Mouse (Mus musculus) liver, embryonic 16.5 days (tissue): Measurements from ENCODE around the gene Tmem74b. TPM values are rescaled to one million over a fixed set of nuclear protein-coding genes. Genes with fewer than 3 reads are reported as not detected.

ENCODE experiments used
- ATAC-seq: fragments of 200-750 bp; cut with Nextera tagmentation; 2 replicates; pipeline ENCODE4 v1.8.0; 2017; ENCODE audit warnings: low read depth, mild to moderate bottlenecking, moderate number of reproducible peaks, moderate library complexity
- H3K27ac ChIP-seq: fragments of 300-500 bp; sonication (generic); 2 replicates; pipeline ENCODE4 v1.5.1; 2014; ENCODE audit warnings: mild to moderate bottlenecking, low read length
- H3K27me3 ChIP-seq: fragments of 300-500 bp; sonication (generic); 2 replicates; pipeline ENCODE4 v1.6.1; 2014; ENCODE audit warnings: low read depth, low read length, mixed read lengths; ENCODE audit not compliant: control insufficient read depth, insufficient read depth
- H3K36me3 ChIP-seq: fragments of 300-500 bp; sonication (generic); 2 replicates; pipeline ENCODE4 v1.6.1; 2014; ENCODE audit warnings: mild to moderate bottlenecking; ENCODE audit not compliant: control insufficient read depth, insufficient read depth
- H3K4me1 ChIP-seq: fragments of 300-500 bp; sonication (generic); 2 replicates; pipeline ENCODE4 v1.6.1; 2014; ENCODE audit warnings: low read depth, low read length, mixed read lengths; ENCODE audit not compliant: control insufficient read depth
- H3K4me2 ChIP-seq: fragments of 300-500 bp; sonication (generic); 2 replicates; pipeline ENCODE4 v1.6.1; 2014; ENCODE audit warnings: low read depth, low read length, mixed read lengths
- H3K4me3 ChIP-seq: fragments of 300-500 bp; sonication (generic); 2 replicates; pipeline ENCODE4 v1.5.1; 2014; ENCODE audit warnings: low read depth, mild to moderate bottlenecking, low read length
- H3K9ac ChIP-seq: fragments of 300-500 bp; sonication (generic); 2 replicates; pipeline ENCODE4 v1.6.1; 2014; ENCODE audit warnings: low read depth, low read length
- H3K9me3 ChIP-seq: fragments of 300-500 bp; sonication (generic); replicated peaks from 2 replicates; pipeline ENCODE4 v1.6.1; 2016; ENCODE audit warnings: low read length; ENCODE audit not compliant: control insufficient read depth
- WGBS: fragments of 180-500 bp; shearing (Covaris S2); extraction: QIAGEN DNeasy Blood & Tissue Kit; methylation state at CpG from one replicate; pipeline ENCODE4 v1.1.7; 2014; ENCODE audit not compliant: insufficient replicate concordance; 5-methylcytosine and 5-hydroxymethylcytosine counted together
- polyA plus RNA-seq: library from polyadenylated mRNA; unstranded; fragments of >200 nt; fragmentation: Nextera tagmentation; extraction: Ambion mirVana; gene quantifications from 2 replicates; pipeline ENCODE4 v1.2.1, GENCODE M21; 2015

Tmem74b gene
- polyA plus RNA-seq, 1 experiment from 2014 or later = not detected

- Histone ChIP-seq H3K27me3 (no peaks in the 10 kb centered on the region), H3K4me1 (peaks cover 66% of the 10 kb centered on the region)
These were observed 37.3 kb downstream of the Tmem74b start for GRCm38 (mm10) chr2:151739081-151739480.

GRCm38 (mm10) chr2:151739505-151739904 is 37.7 kb downstream of the Tmem74b start:
- ATAC-seq = peak; percentile 30
- Histone ChIP-seq H3K9me3 (no peaks in the 10 kb centered on the region), H3K36me3 (peaks cover 8% of the 10 kb centered on the region), H3K9ac (peak overlapping the region; percentile 86), H3K4me2 (peak overlapping the region; percentile 77), H3K27ac (peak overlapping the region; percentile 96), H3K4me3 (peak overlapping the region; percentile 93), H3K4me1 (peaks cover 70% of the 10 kb centered on the region), H3K27me3 (no peaks in the 10 kb centered on the region)
- WGBS = 48% methylated on average over 7 of the region's 7 CpGs

More at GRCm38 (mm10) chr2:151739081-151739480, 37.3 kb downstream of the Tmem74b start:
- no peak for ATAC-seq
- H3K27ac ChIP-seq = peak overlapping the region; percentile 96
- WGBS = 48% methylated on average over 3 of the region's 3 CpGs
- peaks cover 12% of the 10 kb centered on the region for H3K36me3 ChIP-seq
- H3K9me3 ChIP-seq = no peaks in the 10 kb centered on the region
- peak overlapping the region; percentile 86 for H3K9ac ChIP-seq
- H3K4me2 ChIP-seq = peak overlapping the region; percentile 77
- H3K4me3 ChIP-seq = peak overlapping the region; percentile 93

- peak; percentile 72 for ATAC-seq
- under 1% methylated on average over 61 of the region's 61 CpGs for WGBS
- no peaks in the 10 kb centered on the region for H3K27me3 ChIP-seq
- H3K4me1 ChIP-seq = peaks cover 70% of the 10 kb centered on the region
- H3K27ac ChIP-seq = peak overlapping the region; percentile 96
- peak overlapping the region; percentile 93 for H3K4me3 ChIP-seq
- peak overlapping the region; percentile 86 for H3K9ac ChIP-seq
- H3K4me2 ChIP-seq = peak overlapping the region; percentile 77
- H3K36me3 ChIP-seq = no peaks in the 10 kb centered on the region
- H3K9me3 ChIP-seq = no peaks in the 10 kb centered on the region
These were observed 39.1 kb downstream of the Tmem74b start for GRCm38 (mm10) chr2:151740741-151741526.

- whole genome bisulfite sequencing = 52% methylated on average over 1 of the region's 1 CpGs
- Histone ChIP-seq H3K27ac (peak overlapping the region; percentile 96), H3K9ac (peak overlapping the region; percentile 86; the same call in 1 of the 2 replicates)
These were observed 40.3 kb downstream of the Tmem74b start for GRCm38 (mm10) chr2:151742084-151742483.

GRCm38 (mm10) chr2:151742850-151743679 is 41.3 kb downstream of the Tmem74b start:
- peak overlapping the region; percentile 96 for H3K27ac ChIP-seq

More at GRCm38 (mm10) chr2:151742084-151742483, 40.3 kb downstream of the Tmem74b start:
- Histone ChIP-seq H3K36me3 (no peaks in the 10 kb centered on the region), H3K27me3 (no peaks in the 10 kb centered on the region; the same call in 1 of the 2 replicates), H3K9me3 (no peaks in the 10 kb centered on the region), H3K4me2 (peak overlapping the region; percentile 77), H3K4me3 (no peak overlapping the region), H3K4me1 (peaks cover 61% of the 10 kb centered on the region)
- ATAC-seq = peak; percentile 18; the same call in 1 of the 2 replicates

GRCm38 (mm10) chr2:151743845-151744244 is 42.0 kb downstream of the Tmem74b start, which contains the start of gene Psmf1:
Gene Psmf1, minus strand, starts transcription at chr2:151744186.
- peak within 1 kb of the TSS; percentile 51 for H3K4me2 ChIP-seq
- no peak for ATAC-seq
- H3K4me3 ChIP-seq = peak within 1 kb of the TSS; percentile 7; the same call in 1 of the 2 replicates
- H3K4me1 ChIP-seq = peaks cover 45% of the 10 kb centered on the region
- no peaks in the 10 kb centered on the region for H3K9me3 ChIP-seq
- peak within 1 kb of the TSS; percentile 96 for H3K27ac ChIP-seq
- H3K9ac ChIP-seq = peak within 1 kb of the TSS; percentile 40
- no peaks in the 10 kb centered on the region; the same call in 1 of the 2 replicates for H3K27me3 ChIP-seq
- no peaks in the 10 kb centered on the region for H3K36me3 ChIP-seq

More at GRCm38 (mm10) chr2:151742850-151743679, 41.3 kb downstream of the Tmem74b start:
- Histone ChIP-seq H3K4me3 (peak overlapping the region; percentile 7; the same call in 1 of the 2 replicates), H3K4me1 (peaks cover 52% of the 10 kb centered on the region), H3K9me3 (no peaks in the 10 kb centered on the region), H3K27me3 (no peaks in the 10 kb centered on the region; the same call in 1 of the 2 replicates), H3K4me2 (peak overlapping the region; percentile 51), H3K9ac (peak overlapping the region; percentile 40), H3K36me3 (no peaks in the 10 kb centered on the region)
- ATAC-seq = peak; percentile 74
- WGBS = 21% methylated on average over 6 of the region's 6 CpGs

GRCm38 (mm10) chr2:151747847-151748705 is 46.3 kb downstream of the Tmem74b start:
- Histone ChIP-seq H3K4me3 (no peak overlapping the region), H3K9ac (no peak overlapping the region), H3K36me3 (no peaks in the 10 kb centered on the region), H3K4me1 (peaks cover 14% of the 10 kb centered on the region), H3K9me3 (no peaks in the 10 kb centered on the region), H3K27me3 (no peaks in the 10 kb centered on the region; the same call in 1 of the 2 replicates), H3K27ac (no peak overlapping the region), H3K4me2 (no peak overlapping the region)
- ATAC-seq = peak; percentile 25; the same call in 1 of the 2 replicates
- 34% methylated on average over 19 of the region's 19 CpGs for WGBS

GRCm38 (mm10) chr2:151751330-151751729 is 49.5 kb downstream of the Tmem74b start:
- Histone ChIP-seq H3K9ac (no peak overlapping the region), H3K4me2 (no peak overlapping the region), H3K9me3 (no peaks in the 10 kb centered on the region), H3K27me3 (no peaks in the 10 kb centered on the region; the same call in 1 of the 2 replicates), H3K4me3 (no peak overlapping the region), H3K27ac (no peak overlapping the region), H3K4me1 (no peaks in the 10 kb centered on the region), H3K36me3 (no peaks in the 10 kb centered on the region)
- 54% methylated on average over 5 of the region's 5 CpGs for WGBS
- ATAC-seq = no peak
